Mouse (Mus musculus) heart, embryonic 10.5 days (tissue): ENCODE results near the gene 1700003E16Rik. TPM values are rescaled to one million over a fixed set of nuclear protein-coding genes. Genes with fewer than 3 reads are reported as not detected.

ENCODE experiments used
- DNase-seq: peaks from one replicate; pipeline ENCODE4 v3.0.0-alpha.2; 2017; ENCODE audit warnings: low spot score
- H3K27ac ChIP-seq: fragments of 300-500 bp; sonication (generic); 2 replicates; pipeline ENCODE4 v1.5.1; 2016; ENCODE audit warnings: mild to moderate bottlenecking
- H3K27me3 ChIP-seq: fragments of 300-500 bp; sonication (generic); 2 replicates; pipeline ENCODE4 v1.6.1; 2016; ENCODE audit warnings: mild to moderate bottlenecking; ENCODE audit not compliant: poor library complexity, insufficient read depth, severe bottlenecking
- H3K36me3 ChIP-seq: fragments of 300-500 bp; sonication (generic); 2 replicates; pipeline ENCODE4 v1.6.1; 2016; ENCODE audit warnings: mild to moderate bottlenecking, moderate library complexity
- H3K4me1 ChIP-seq: fragments of 300-500 bp; sonication (generic); 2 replicates; pipeline ENCODE4 v1.6.1; 2016; ENCODE audit warnings: mild to moderate bottlenecking
- H3K4me3 ChIP-seq: fragments of 300-500 bp; sonication (generic); 2 replicates; pipeline ENCODE4 v1.5.1; 2016; ENCODE audit warnings: mild to moderate bottlenecking, moderate library complexity
- H3K9me3 ChIP-seq: fragments of 300-500 bp; sonication (generic); 2 replicates; pipeline ENCODE4 v1.6.1; 2016; ENCODE audit warnings: mild to moderate bottlenecking, moderate library complexity
- WGBS: fragments of 180-500 bp; shearing (Covaris S2); methylation state at CpG from one replicate; pipeline ENCODE4 v1.1.7; 2016; 5-methylcytosine and 5-hydroxymethylcytosine counted together
- polyA plus RNA-seq: library from polyadenylated mRNA; unstranded; fragments of >200 nt; fragmentation: Nextera tagmentation; extraction: Ambion mirVana; gene quantifications from 2 replicates; pipeline ENCODE4 v1.2.1, GENCODE M21; 2016

The 1700003E16Rik gene
- polyA plus RNA-seq, 1 experiment from 2014 or later: 0.50 TPM

DNA sequence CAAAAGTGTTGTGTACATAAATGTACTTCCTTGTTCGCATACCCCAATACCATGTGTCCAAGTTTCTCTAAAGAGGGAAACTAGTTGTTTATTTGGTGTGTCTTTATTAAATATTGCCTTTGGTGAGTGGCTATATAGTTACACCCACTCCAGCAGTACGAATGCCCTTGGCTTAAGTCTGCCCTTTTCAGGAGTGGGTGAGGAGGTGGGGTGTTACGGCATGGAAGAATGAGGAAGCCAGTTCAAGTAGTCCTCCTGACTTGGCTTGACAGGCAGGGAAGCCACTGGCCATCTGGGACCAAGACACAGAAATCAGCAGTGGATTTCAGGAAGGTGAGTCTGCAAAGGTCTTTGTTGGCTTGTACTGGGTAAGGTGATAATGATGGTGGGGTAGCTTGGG lies 49.6 kb downstream of the 1700003E16Rik start:
- peaks cover 9% of the 10 kb centered on the region; the same call in 1 of the 2 replicates for H3K36me3 ChIP-seq
- no peaks in the 10 kb centered on the region for H3K27me3 ChIP-seq
- peaks cover 5% of the 10 kb centered on the region; the same call in 1 of the 2 replicates for H3K4me1 ChIP-seq
- no peak for DNase-seq
- no peaks in the 10 kb centered on the region for H3K9me3 ChIP-seq
- no peak overlapping the region for H3K4me3 ChIP-seq
- no peak overlapping the region for H3K27ac ChIP-seq
- WGBS: 89% methylated on average over 3 of the region's 3 CpGs

GRCm38 (mm10) chr6:83206321-83206720 lies 50.1 kb downstream of the 1700003E16Rik start:
- H3K9me3 ChIP-seq: no peaks in the 10 kb centered on the region
- WGBS: 76% methylated on average over 11 of the region's 11 CpGs
- no peak overlapping the region for H3K27ac ChIP-seq
- H3K4me1 ChIP-seq: peaks cover 5% of the 10 kb centered on the region; the same call in 1 of the 2 replicates
- no peak for DNase-seq
- H3K27me3 ChIP-seq: no peaks in the 10 kb centered on the region
- H3K36me3 ChIP-seq: 0 out of 2 replicates have a peak, but pooled peaks cover 5% of the 10 kb centered on the region
- no peak overlapping the region for H3K4me3 ChIP-seq

DNA sequence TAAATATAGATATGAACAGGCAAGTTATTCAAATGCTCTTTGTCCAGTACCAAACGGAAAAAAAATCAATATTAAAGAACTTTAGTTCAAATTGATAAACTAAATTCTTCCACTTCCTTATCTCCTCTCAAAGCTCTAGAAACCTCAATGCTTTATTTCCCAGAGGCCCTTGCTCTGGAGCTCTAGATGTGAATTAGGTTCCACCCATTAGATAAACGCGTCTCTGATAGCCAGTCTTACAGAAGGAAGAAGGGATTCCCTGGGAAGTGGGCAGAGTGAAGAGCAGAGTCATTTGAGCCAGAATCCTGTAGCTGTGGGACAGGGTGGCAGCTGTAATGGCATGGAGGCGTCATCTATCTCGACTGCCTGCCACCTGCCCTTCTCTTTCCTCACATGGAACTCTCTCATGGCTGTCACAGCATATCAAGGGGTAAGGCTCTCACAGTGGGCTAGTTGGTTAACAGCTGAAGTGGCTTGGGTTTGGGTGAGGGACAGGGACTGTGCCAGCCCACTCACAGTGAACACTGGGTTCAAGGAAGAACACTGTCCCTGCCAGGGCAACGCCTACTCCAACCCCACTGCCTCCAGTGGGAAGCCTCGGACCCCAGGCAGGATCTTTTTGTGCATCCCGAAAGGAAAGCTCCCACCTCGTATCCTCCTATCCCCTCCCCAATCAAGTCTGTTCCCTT lies 51.3 kb downstream of the 1700003E16Rik start:
- Histone ChIP-seq H3K27me3 (no peaks in the 10 kb centered on the region), H3K4me3 (no peak overlapping the region), H3K36me3 (no peaks in the 10 kb centered on the region), H3K9me3 (no peaks in the 10 kb centered on the region), H3K27ac (no peak overlapping the region), H3K4me1 (peaks cover 8% of the 10 kb centered on the region)
- WGBS: 66% methylated on average over 9 of the region's 9 CpGs
- no peak for DNase-seq

- Histone ChIP-seq H3K9me3 (no peaks in the 10 kb centered on the region), H3K36me3 (no peaks in the 10 kb centered on the region), H3K4me3 (no peak overlapping the region), H3K27ac (no peak overlapping the region), H3K4me1 (peaks cover 8% of the 10 kb centered on the region), H3K27me3 (no peaks in the 10 kb centered on the region)
- WGBS: 82% methylated on average over 2 of the region's 2 CpGs
- DNase-seq: no peak
Observed at GRCm38 (mm10) chr6:83208050-83208400, 51.8 kb downstream of the 1700003E16Rik start.

DNA sequence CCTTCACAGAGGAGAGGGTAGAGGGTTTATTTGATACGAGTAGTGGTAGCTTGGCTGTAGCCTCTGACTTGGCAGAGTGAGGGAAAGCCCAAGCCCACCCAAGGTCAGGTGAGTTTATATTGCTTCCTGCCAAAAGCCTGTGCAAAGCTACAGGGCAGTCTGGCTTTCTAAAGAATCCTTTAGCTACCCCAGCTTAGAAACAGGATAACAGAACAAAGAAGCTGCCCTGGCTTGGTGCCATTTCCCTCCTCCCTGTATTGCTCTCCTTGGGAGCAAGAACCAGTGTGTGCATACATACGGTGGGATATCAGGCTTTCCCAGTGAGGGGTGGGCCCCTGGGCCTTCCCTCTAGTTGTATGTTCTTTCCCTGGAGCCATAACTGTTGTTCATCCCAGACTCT lies 54.3 kb downstream of the 1700003E16Rik start:
- Histone ChIP-seq H3K27ac (no peak overlapping the region), H3K4me1 (peaks cover 8% of the 10 kb centered on the region), H3K4me3 (no peak overlapping the region), H3K9me3 (no peaks in the 10 kb centered on the region), H3K36me3 (no peaks in the 10 kb centered on the region), H3K27me3 (no peaks in the 10 kb centered on the region)
- 59% methylated on average over 2 of the region's 2 CpGs for WGBS
- no peak for DNase-seq

DNA sequence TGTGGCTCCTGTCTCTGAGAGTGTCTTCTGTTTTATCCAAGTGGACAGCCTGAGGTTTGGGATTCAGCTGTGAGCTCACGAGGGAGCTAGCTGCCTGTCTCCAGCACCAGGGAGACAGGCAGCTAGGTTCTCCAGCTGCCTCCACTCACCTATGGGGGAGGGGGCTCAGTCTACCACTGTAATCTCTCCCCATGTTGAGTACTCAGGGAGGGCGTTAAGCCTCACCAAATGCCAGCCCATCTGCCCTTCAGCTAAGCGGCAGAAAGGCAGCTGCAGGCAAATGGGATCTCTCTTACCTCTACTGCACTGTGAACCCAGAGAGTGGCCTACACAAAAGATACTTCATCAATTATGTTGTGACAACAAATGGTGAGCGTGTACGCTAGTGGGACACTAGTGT lies 55.3 kb downstream of the 1700003E16Rik start:
- H3K9me3 ChIP-seq: no peaks in the 10 kb centered on the region
- H3K36me3 ChIP-seq: no peaks in the 10 kb centered on the region
- no peaks in the 10 kb centered on the region for H3K27me3 ChIP-seq
- H3K4me1 ChIP-seq: peaks cover 8% of the 10 kb centered on the region
- no peak for DNase-seq
- H3K4me3 ChIP-seq: no peak overlapping the region
- H3K27ac ChIP-seq: no peak overlapping the region
- 16% methylated on average over 5 of the region's 5 CpGs for WGBS

Other genes with a start within 250 kb of the 1700003E16Rik start
- gene Sema4f, start 216.6 kb upstream of the 1700003E16Rik start, polyA plus RNA-seq: 0.09 and 0.30 TPM in 2 replicates
- gene M1ap, start 209.5 kb upstream of the 1700003E16Rik start, polyA plus RNA-seq: 0.34 and 0.87 TPM in 2 replicates
- 11.3 and 14.8 TPM in 2 replicates for gene Dok1, start 122.9 kb upstream of the 1700003E16Rik start, polyA plus RNA-seq
- 7.6 and 9.8 TPM in 2 replicates for gene Loxl3, start 122.2 kb upstream of the 1700003E16Rik start, polyA plus RNA-seq
- gene Aup1, start 101.9 kb upstream of the 1700003E16Rik start, polyA plus RNA-seq: 154 and 170 TPM in 2 replicates
- gene Htra2, start 101.1 kb upstream of the 1700003E16Rik start, polyA plus RNA-seq: 100 and 106 TPM in 2 replicates
- gene Dqx1, start 98.6 kb upstream of the 1700003E16Rik start, polyA plus RNA-seq: 0.59 and 1.5 TPM in 2 replicates
- 0.27 and 0.63 TPM in 2 replicates for gene Tlx2, start 86.1 kb upstream of the 1700003E16Rik start, polyA plus RNA-seq
- gene Pcgf1, start 78.5 kb upstream of the 1700003E16Rik start, polyA plus RNA-seq: 16.7 and 24.4 TPM in 2 replicates
- gene Lbx2, start 70.0 kb upstream of the 1700003E16Rik start, polyA plus RNA-seq: 0.55 TPM in 1 of 2 replicates, not detected in the other
- 1.8 and 2.4 TPM in 2 replicates for gene Ccdc142, start 54.8 kb upstream of the 1700003E16Rik start, polyA plus RNA-seq
- gene Gm42688, start 54.8 kb upstream of the 1700003E16Rik start, polyA plus RNA-seq: 1.4 and 2.0 TPM in 2 replicates
- gene Mrpl53, start 47.4 kb upstream of the 1700003E16Rik start, polyA plus RNA-seq: 157 and 167 TPM in 2 replicates
- gene Mogs, start 40.9 kb upstream of the 1700003E16Rik start, polyA plus RNA-seq: 24.5 and 42.5 TPM in 2 replicates
- 101 and 113 TPM in 2 replicates for gene Wbp1, start 34.8 kb upstream of the 1700003E16Rik start, polyA plus RNA-seq
- gene Ino80b, start 31.0 kb upstream of the 1700003E16Rik start, polyA plus RNA-seq: 11.4 and 16.1 TPM in 2 replicates
- gene Rtkn, start 20.9 kb upstream of the 1700003E16Rik start, polyA plus RNA-seq: 18.4 and 24.4 TPM in 2 replicates
- gene Wdr54, start within 50 bp of the 1700003E16Rik start, polyA plus RNA-seq: 6.9 and 7.3 TPM in 2 replicates
- gene Dctn1, start 9.5 kb downstream of the 1700003E16Rik start, polyA plus RNA-seq: 83.2 and 93.0 TPM in 2 replicates
- 0.57 and 0.68 TPM in 2 replicates for gene Slc4a5, start 63.4 kb downstream of the 1700003E16Rik start, polyA plus RNA-seq
- 50.6 and 58.7 TPM in 2 replicates for gene Mthfd2, start 169.5 kb downstream of the 1700003E16Rik start, polyA plus RNA-seq
- 42.8 and 50.7 TPM in 2 replicates for gene Mob1a, start 169.6 kb downstream of the 1700003E16Rik start, polyA plus RNA-seq
- gene Bola3, start 192.7 kb downstream of the 1700003E16Rik start, polyA plus RNA-seq: 238 and 283 TPM in 2 replicates